Mouse (Mus musculus) heart, embryonic 12.5 days (tissue): ENCODE data around the gene Twsg1. TPM values are rescaled to one million over a fixed set of nuclear protein-coding genes. Genes with fewer than 3 reads are reported as not detected.

Experiments
- ATAC-seq: fragments of 200-750 bp; cut with Nextera tagmentation; 2 replicates; pipeline ENCODE4 v1.8.0; 2017; ENCODE audit warnings: moderate TSS enrichment, moderate library complexity; ENCODE audit not compliant: insufficient number of reproducible peaks, low FRiP score
- H3K27ac ChIP-seq: fragments of 300-500 bp; sonication (generic); 2 replicates; pipeline ENCODE4 v1.5.1; 2016; ENCODE audit warnings: mild to moderate bottlenecking, moderate library complexity; ENCODE audit not compliant: poor library complexity, severe bottlenecking
- H3K27me3 ChIP-seq: fragments of 300-500 bp; sonication (generic); replicated peaks from 2 replicates; pipeline ENCODE4 v1.6.1; 2016; ENCODE audit warnings: mild to moderate bottlenecking, moderate library complexity
- H3K36me3 ChIP-seq: fragments of 300-500 bp; sonication (generic); 2 replicates; pipeline ENCODE4 v1.6.1; 2016; ENCODE audit warnings: mild to moderate bottlenecking, moderate library complexity
- H3K4me1 ChIP-seq: fragments of 300-500 bp; sonication (generic); replicated peaks from 2 replicates; pipeline ENCODE4 v1.6.1; 2016; ENCODE audit warnings: mild to moderate bottlenecking
- H3K4me2 ChIP-seq: fragments of 300-500 bp; sonication (generic); 2 replicates; pipeline ENCODE4 v1.6.1; 2016; ENCODE audit warnings: mild to moderate bottlenecking, moderate library complexity
- H3K4me3 ChIP-seq: fragments of 300-500 bp; sonication (generic); 2 replicates; pipeline ENCODE4 v1.5.1; 2016; ENCODE audit warnings: mild to moderate bottlenecking
- H3K9ac ChIP-seq: fragments of 300-500 bp; sonication (generic); 2 replicates; pipeline ENCODE4 v1.6.1; 2016; ENCODE audit warnings: mild to moderate bottlenecking, moderate library complexity
- H3K9me3 ChIP-seq: fragments of 300-500 bp; sonication (generic); replicated peaks from 2 replicates; pipeline ENCODE4 v1.6.1; 2016; ENCODE audit warnings: mild to moderate bottlenecking, moderate library complexity
- WGBS: fragments of 180-500 bp; shearing (Covaris S2); methylation state at CpG from one replicate; pipeline ENCODE4 v1.1.7; 2016; 5-methylcytosine and 5-hydroxymethylcytosine counted together
- polyA plus RNA-seq: library from polyadenylated mRNA; unstranded; fragments of >200 nt; fragmentation: Nextera tagmentation; extraction: Ambion mirVana; gene quantifications from 2 replicates; pipeline ENCODE4 v1.2.1, GENCODE M21; 2016

Twsg1 gene
- polyA plus RNA-seq, 1 experiment from 2014 or later: 109 TPM

GRCm38 (mm10) chr17:65911285-65912069 lies 39.5 kb downstream of the Twsg1 start:
- H3K9ac ChIP-seq: no peak overlapping the region
- H3K4me3 ChIP-seq: no peak overlapping the region
- WGBS: 80% methylated on average over 15 of the region's 15 CpGs
- ATAC-seq: no peak
- peaks cover 21% of the 10 kb centered on the region for H3K4me1 ChIP-seq
- H3K36me3 ChIP-seq: no peaks in the 10 kb centered on the region
- no peak overlapping the region for H3K4me2 ChIP-seq
- H3K27me3 ChIP-seq: no peaks in the 10 kb centered on the region
- H3K9me3 ChIP-seq: no peaks in the 10 kb centered on the region
- H3K27ac ChIP-seq: no peak overlapping the region

GRCm38 (mm10) chr17:65908270-65908669 lies 42.8 kb downstream of the Twsg1 start:
- Histone ChIP-seq H3K36me3 (peaks cover 6% of the 10 kb centered on the region), H3K4me1 (peaks cover 18% of the 10 kb centered on the region), H3K9ac (no peak overlapping the region), H3K27ac (no peak overlapping the region), H3K27me3 (no peaks in the 10 kb centered on the region), H3K4me3 (no peak overlapping the region), H3K4me2 (no peak overlapping the region), H3K9me3 (no peaks in the 10 kb centered on the region)
- ATAC-seq: no peak

GRCm38 (mm10) chr17:65906895-65907401 lies 44.1 kb downstream of the Twsg1 start:
- Histone ChIP-seq H3K9me3 (0 out of 2 replicates have a peak, but pooled peaks cover 2% of the 10 kb centered on the region), H3K4me1 (peaks cover 18% of the 10 kb centered on the region), H3K36me3 (peaks cover 7% of the 10 kb centered on the region), H3K27me3 (no peaks in the 10 kb centered on the region), H3K27ac (peak overlapping the region; percentile 69), H3K9ac (0 out of 2 replicates have a peak overlapping the region, but pooled peaks have one; percentile 22), H3K4me3 (no peak overlapping the region), H3K4me2 (peak overlapping the region; percentile 47)
- 41% methylated on average over 11 of the region's 11 CpGs for WGBS
- peak; percentile 78 for ATAC-seq

GRCm38 (mm10) chr17:65906313-65906894 lies 44.6 kb downstream of the Twsg1 start:
- no peak overlapping the region for H3K4me3 ChIP-seq
- no peak for ATAC-seq
- no peak overlapping the region for H3K9ac ChIP-seq

GRCm38 (mm10) chr17:65905241-65905640 lies 45.8 kb downstream of the Twsg1 start:
- no peak overlapping the region for H3K27ac ChIP-seq
- ATAC-seq: no peak
- WGBS: 73% methylated on average over 14 of the region's 14 CpGs

More at GRCm38 (mm10) chr17:65906313-65906894, 44.6 kb downstream of the Twsg1 start:
- Histone ChIP-seq H3K27me3 (no peaks in the 10 kb centered on the region), H3K4me2 (peak overlapping the region; percentile 47), H3K9me3 (0 out of 2 replicates have a peak, but pooled peaks cover 2% of the 10 kb centered on the region), H3K27ac (peak overlapping the region; percentile 69), H3K4me1 (peaks cover 18% of the 10 kb centered on the region), H3K36me3 (peaks cover 7% of the 10 kb centered on the region)
- WGBS: 29% methylated on average over 12 of the region's 12 CpGs

GRCm38 (mm10) chr17:65903826-65904225 lies 47.2 kb downstream of the Twsg1 start:
- no peak for ATAC-seq
- WGBS: 87% methylated on average over 8 of the region's 8 CpGs
- no peak overlapping the region for H3K9ac ChIP-seq
- 0 out of 2 replicates have a peak, but pooled peaks cover 2% of the 10 kb centered on the region for H3K9me3 ChIP-seq
- H3K36me3 ChIP-seq: peaks cover 7% of the 10 kb centered on the region
- H3K27ac ChIP-seq: no peak overlapping the region
- H3K4me1 ChIP-seq: peaks cover 18% of the 10 kb centered on the region
- no peak overlapping the region for H3K4me3 ChIP-seq
- no peak overlapping the region for H3K4me2 ChIP-seq
- H3K27me3 ChIP-seq: no peaks in the 10 kb centered on the region

More at GRCm38 (mm10) chr17:65905241-65905640, 45.8 kb downstream of the Twsg1 start:
- Histone ChIP-seq H3K4me1 (peaks cover 18% of the 10 kb centered on the region), H3K4me3 (no peak overlapping the region), H3K9me3 (0 out of 2 replicates have a peak, but pooled peaks cover 2% of the 10 kb centered on the region), H3K9ac (no peak overlapping the region), H3K27me3 (no peaks in the 10 kb centered on the region), H3K4me2 (no peak overlapping the region), H3K36me3 (peaks cover 7% of the 10 kb centered on the region)

- ATAC-seq: no peak
- Histone ChIP-seq H3K9me3 (0 out of 2 replicates have a peak, but pooled peaks cover 2% of the 10 kb centered on the region), H3K36me3 (peaks cover 7% of the 10 kb centered on the region), H3K9ac (no peak overlapping the region), H3K4me3 (no peak overlapping the region), H3K27ac (no peak overlapping the region), H3K4me1 (peaks cover 18% of the 10 kb centered on the region), H3K27me3 (no peaks in the 10 kb centered on the region), H3K4me2 (no peak overlapping the region)
- WGBS: 94% methylated on average over 1 of the region's 1 CpGs
These were observed 48.0 kb downstream of the Twsg1 start for GRCm38 (mm10) chr17:65903011-65903410.

- Histone ChIP-seq H3K9ac (no peak overlapping the region), H3K9me3 (0 out of 2 replicates have a peak, but pooled peaks cover 2% of the 10 kb centered on the region), H3K27me3 (no peaks in the 10 kb centered on the region), H3K4me2 (no peak overlapping the region), H3K27ac (no peak overlapping the region), H3K4me1 (peaks cover 14% of the 10 kb centered on the region), H3K4me3 (no peak overlapping the region), H3K36me3 (peaks cover 7% of the 10 kb centered on the region)
- no peak for ATAC-seq
- 80% methylated on average over 6 of the region's 6 CpGs for WGBS
These were observed 48.7 kb downstream of the Twsg1 start for GRCm38 (mm10) chr17:65902281-65902680.

GRCm38 (mm10) chr17:65896016-65896415 lies 55.0 kb downstream of the Twsg1 start:
- peaks cover 3% of the 10 kb centered on the region; the same call in 1 of the 2 replicates for H3K9me3 ChIP-seq
- 78% methylated on average over 3 of the region's 3 CpGs for WGBS
- ATAC-seq: no peak
- H3K4me2 ChIP-seq: no peak overlapping the region
- H3K4me3 ChIP-seq: no peak overlapping the region
- no peaks in the 10 kb centered on the region for H3K27me3 ChIP-seq
- no peaks in the 10 kb centered on the region for H3K4me1 ChIP-seq
- H3K36me3 ChIP-seq: no peaks in the 10 kb centered on the region
- H3K9ac ChIP-seq: no peak overlapping the region
- no peak overlapping the region for H3K27ac ChIP-seq

- Histone ChIP-seq H3K4me2 (no peak overlapping the region), H3K9ac (no peak overlapping the region), H3K9me3 (no peaks in the 10 kb centered on the region), H3K27ac (no peak overlapping the region), H3K27me3 (no peaks in the 10 kb centered on the region), H3K36me3 (no peaks in the 10 kb centered on the region), H3K4me1 (peaks cover 9% of the 10 kb centered on the region; the same call in 1 of the 2 replicates), H3K4me3 (no peak overlapping the region)
- 79% methylated on average over 5 of the region's 5 CpGs for WGBS
- ATAC-seq: no peak
These were observed 61.5 kb downstream of the Twsg1 start for GRCm38 (mm10) chr17:65889476-65889875.

- Histone ChIP-seq H3K27ac (peak overlapping the region; percentile 92; the same call in 1 of the 2 replicates), H3K4me3 (peak overlapping the region; percentile 85; the same call in 1 of the 2 replicates), H3K27me3 (no peaks in the 10 kb centered on the region), H3K9me3 (no peaks in the 10 kb centered on the region), H3K36me3 (no peaks in the 10 kb centered on the region), H3K9ac (peak overlapping the region; percentile 62; the same call in 1 of the 2 replicates), H3K4me2 (peak overlapping the region; percentile 79), H3K4me1 (peaks cover 16% of the 10 kb centered on the region)
- 59% methylated on average over 9 of the region's 9 CpGs for WGBS
- no peak for ATAC-seq
These were observed 64.5 kb downstream of the Twsg1 start for GRCm38 (mm10) chr17:65886571-65886970.
